Mouse (Mus musculus): ENCODE measurements around the gene Paqr8. TPM values are rescaled to one million over a fixed set of nuclear protein-coding genes. Genes with fewer than 3 reads are reported as not detected.
A peak's percentile ranks its signal among the peaks of the same experiment; 100 is the strongest.

Paqr8 gene
- 35.1 and 54.2 TPM in 2 replicates for total RNA-seq (2021)
- long read RNA-seq, full-length matches to known transcripts: 6 of 16 reads
- long read RNA-seq, partial matches to known transcripts: 0 of 16 reads
- long read RNA-seq, other reads (novel, unspliced or antisense): 10 of 16 reads

DNA sequence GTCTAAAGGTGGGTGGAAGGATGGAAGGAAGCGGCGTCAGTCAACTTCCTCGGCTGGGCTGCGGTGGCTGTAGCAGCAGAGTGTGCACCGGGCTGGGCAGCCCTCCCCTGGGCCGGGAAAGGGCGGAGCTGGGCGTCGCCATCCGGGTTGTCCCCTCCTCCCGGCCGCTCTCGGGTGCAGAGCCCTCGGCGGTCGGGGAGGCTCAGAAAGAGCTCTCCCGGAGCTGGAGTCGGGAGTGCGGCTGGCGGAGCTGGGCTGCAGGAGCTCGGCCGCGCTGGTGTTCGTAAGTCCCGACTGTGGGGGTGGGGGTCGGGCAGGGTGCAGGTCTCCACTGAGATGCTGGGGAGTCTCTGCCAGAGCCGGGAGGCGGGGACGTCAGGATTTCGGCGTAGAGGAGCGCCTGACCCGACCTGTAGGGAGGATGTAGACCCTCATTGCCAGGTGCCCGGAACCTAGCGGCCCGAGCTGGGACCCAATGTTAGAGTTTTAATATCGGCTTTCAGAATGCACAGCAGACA, at the start of gene Paqr8:
Paqr8 (plus strand) TSS at position 203 of the 518 bp plus-strand sequence.
- DNase-seq: peak; percentile 94

DNA sequence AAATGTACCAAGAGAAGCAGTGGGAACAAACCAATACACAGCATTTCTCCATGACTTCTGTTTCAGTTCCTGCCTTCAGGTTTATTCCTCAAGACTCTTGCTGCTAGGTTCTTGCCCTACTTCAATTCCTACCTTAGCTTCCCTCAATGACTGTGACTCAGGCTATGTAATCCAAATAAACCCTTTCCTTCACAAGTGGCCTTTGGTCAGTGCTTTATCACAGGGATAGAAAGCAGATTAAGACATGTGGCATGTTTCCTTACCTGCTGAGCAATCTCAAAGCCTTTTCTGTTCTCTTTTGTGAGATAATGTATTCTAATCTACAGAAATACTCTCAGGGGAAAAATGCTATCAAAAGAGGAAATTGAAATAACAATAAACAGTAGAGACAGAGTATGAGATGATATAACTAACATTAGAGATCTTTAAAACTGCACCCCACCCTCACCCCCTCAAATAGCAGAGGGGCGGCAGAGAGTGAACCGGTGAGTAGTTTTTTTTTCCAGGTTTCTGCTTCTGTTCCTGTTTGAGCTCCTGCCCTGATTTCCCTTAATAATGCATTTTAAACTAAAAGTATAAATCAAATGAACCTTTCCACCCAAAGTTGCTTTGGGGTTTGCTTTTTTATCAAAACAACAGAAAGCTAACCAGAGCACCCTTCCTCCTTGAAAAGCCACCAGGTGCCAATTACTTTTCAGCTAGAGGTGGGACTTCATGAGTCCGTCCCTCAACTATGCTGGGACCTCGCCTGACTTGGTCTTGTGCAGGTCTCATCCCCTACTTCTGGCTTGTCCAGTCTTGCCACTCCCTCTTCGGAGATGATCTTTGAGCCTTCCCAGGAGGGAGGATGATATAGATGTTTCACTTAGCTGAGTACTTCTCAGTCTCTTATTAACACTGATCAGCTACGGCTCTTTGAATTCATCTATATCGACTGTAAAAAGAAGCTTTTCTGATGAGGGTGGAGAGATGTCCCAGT, 33.2 kb upstream of the Paqr8 start:
- DNase-seq: no peak

DNA sequence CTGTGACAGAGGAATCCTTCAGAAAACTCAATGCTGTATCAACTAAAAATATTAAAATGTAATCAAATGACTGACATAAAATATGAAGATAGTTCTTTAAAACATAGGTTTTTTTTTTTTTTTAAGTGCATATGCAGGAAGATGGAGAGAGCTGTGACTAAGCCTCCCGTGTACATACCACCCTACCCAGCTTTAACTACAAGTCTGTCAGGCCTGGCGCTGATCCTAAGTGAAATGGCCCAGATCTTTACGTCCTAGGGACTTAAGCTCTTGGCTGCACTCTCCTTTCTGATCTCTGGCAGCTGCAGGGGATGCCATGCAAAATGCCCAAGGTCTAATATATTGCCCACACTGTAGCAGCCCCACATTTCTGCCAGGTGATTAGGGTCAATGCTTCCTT, 29.6 kb upstream of the Paqr8 start:
- no peak for DNase-seq

- no peak for DNase-seq
Measured at GRCm38 (mm10) chr1:20861865-20862264, 28.5 kb upstream of the Paqr8 start.

- DNase-seq: no peak
Measured at GRCm38 (mm10) chr1:20863452-20864172, 26.8 kb upstream of the Paqr8 start.

DNA sequence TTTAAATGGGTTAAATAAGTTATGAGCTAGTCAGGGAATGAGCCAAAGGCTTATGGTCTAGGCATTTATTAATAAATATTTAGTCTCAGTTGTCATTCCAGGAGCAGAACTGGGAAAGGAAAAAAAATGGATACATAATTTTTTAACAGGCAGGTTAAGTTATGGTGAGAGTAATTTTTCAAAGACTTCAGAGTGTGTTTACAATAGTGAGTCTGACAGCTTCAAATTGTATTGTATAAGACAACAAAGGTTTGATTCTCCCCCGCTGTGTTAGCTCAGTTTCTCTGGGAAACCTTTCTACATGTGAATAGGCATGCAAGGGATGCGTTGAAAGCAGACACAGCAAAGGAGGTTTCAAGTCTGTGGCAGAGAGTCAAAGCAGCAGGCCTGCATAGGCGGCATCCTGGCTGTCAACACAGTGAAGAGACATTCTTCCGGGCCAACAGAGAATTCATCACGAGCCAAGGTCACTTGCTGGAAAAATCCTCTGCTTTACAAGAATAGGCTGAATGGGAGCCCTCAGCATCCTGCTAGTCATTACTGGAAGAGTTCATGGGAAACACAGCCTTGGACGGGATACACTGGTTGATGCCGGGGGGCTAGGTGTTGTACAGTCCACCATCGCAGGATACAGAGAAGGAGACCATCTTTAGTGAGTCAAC, 23.0 kb upstream of the Paqr8 start:
- DNase-seq: peak; percentile 22

DNA sequence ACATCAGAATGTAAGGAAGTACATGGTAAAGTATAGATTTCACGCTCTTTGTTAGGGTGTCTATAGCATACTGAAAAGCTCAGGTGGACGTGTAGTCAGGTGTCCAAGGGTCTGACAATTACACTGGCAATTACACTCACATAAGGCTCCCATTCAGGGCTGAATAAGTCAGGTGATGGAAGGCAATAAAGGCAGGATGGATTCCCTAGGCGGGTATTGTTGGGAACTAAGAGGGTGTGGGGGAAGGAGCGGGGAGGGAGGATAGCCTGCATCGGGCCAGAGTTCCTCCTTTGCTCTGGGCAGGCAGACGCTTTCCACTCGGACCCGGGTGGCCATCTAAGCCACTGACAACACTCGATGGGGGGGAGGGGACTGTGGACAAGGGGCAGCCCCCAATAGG, 22.4 kb upstream of the Paqr8 start:
- no peak for DNase-seq

- DNase-seq: no peak
Measured at GRCm38 (mm10) chr1:20870887-20871286, 19.5 kb upstream of the Paqr8 start.

- DNase-seq: no peak
Measured at GRCm38 (mm10) chr1:20872496-20872895, 17.9 kb upstream of the Paqr8 start.

DNA sequence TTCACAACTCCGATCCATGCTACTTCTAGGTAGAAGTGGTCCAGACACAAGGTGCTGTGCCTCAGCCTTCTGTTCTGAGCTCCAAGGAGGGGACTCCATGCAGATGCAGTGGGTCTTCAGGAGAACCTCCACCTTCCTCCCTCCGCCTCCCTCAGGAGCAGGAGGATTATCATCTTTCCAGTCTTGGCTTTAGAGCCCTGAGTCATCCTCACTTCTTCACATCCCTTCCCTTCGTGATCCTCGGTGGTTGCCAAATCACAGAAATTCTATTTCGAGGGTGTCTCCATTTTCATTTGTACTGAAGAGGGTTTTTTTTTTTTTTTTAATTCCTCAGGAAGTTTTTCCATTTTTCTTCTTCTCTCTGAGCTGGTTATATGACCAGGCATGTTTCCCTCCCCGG, 16.3 kb upstream of the Paqr8 start:
- DNase-seq: no peak

GRCm38 (mm10) chr1:20877355-20877754, 13.1 kb upstream of the Paqr8 start:
- DNase-seq: no peak

DNA sequence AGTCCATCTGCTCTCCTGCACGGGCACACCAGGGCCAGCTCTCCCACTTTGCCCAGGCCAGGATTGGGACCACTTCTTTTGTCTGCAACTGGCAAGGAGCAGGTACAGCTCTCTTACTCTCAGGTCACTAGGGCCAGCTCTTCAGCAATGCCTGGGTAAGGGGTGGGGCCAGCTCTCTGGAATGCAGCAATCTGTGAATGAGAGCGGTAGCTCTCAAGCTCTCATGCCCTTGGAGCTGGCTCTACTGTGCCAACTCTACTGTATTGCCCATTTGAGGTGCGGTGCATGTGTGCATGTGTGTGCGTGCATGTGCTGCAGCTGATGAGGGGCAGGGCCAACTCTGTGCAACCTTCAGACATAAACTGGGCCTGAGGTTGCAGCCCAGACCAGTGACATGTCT, 11.0 kb upstream of the Paqr8 start:
- no peak for DNase-seq

- no peak for DNase-seq
Measured at GRCm38 (mm10) chr1:20883079-20883478, 7.3 kb upstream of the Paqr8 start.

- no peak for DNase-seq
Measured at GRCm38 (mm10) chr1:20889677-20890403, 566 bp upstream of the Paqr8 start.

DNA sequence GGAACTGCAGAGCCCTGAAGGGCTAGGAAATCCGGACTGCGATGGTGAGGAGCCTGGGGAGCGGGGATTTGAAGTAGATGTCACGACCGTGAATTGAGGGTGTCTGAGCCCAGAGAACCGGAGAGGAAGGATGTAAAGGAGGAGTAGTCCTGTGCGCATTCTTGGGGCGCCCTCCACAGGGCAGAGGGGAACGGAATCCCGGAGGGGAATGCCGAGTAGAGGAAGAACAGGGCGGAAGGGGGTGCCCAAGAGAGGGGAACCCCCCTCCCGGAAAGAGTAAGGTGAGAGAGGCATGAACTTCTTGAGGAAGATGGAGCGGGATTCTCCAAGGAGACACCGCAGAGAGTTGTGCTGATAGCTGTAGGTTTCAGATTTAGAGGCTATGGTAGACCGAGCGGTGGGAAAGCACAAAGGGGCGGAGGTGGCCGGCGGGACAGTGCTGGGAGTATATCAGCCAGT, 564 bp downstream of the Paqr8 start:
- peak; percentile 79 for DNase-seq

DNA sequence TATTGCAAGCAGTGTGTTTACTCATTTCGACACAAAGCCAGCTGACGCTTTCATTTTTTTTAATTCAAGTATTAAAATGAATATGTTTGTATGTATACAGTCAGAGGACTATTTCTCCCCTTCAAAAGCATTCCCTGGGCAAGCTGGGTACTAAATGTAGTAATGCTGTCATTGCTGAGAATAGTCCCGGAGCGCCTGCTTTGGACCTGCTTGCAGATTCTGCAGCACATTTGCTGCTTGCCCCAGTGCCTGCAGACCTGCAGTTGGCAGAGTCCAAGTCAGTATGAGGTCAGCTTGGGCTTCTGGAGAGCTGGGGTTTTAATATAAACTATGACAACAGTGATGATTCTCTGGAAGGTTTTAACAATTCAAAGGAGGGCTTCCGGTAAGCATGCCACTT, 2.7 kb downstream of the Paqr8 start:
- DNase-seq: no peak

GRCm38 (mm10) chr1:20898391-20898790, 8.0 kb downstream of the Paqr8 start:
- no peak for DNase-seq

DNA sequence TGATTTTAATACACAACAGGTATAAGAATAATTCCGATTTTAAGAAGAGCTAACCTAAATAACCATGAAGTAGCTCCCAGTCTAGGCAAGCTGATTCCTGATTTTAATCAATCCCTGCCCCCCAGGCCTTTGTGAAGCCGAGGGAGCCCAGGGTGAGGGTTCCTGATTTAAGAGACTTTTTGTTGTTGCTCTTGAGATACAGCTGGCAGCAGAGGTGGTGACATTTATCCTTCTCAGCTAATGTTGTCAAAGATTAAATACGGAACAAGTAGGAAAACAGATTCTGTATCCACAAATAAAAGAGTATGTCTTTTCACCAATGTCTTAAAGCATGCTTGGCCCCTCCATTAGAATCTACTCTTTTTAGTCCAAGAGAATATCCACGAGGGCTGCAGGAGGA, 9.9 kb downstream of the Paqr8 start:
- DNase-seq: no peak

DNA sequence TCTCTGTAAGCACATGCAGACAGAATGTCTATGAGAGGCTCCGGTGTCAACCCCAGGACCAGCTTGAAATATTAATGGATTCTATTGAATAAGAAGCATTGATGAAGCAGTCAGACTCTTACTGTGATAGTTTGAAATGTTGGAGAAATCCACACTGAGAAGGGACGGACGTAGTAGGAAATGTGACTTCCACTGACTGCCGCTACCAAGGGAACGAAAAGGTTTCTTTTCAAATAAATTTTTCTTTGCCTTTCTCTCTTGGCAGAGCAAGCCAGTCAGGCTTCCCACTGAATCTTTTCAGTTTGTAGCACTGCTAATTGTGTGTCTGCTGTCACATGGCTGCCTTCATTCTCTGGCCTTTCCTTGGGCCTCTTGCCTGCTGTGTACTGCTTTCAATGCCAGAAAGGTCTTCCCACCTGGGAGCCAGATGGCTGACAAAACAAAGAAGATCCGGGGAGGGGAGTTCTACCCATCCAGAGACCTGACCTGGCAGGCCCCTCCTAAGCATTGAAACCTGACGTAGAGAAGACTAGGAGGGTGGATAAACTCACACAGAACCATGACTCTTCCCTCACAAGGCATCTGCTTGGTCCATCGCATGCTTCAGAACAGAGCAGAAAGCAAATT, 15.2 kb downstream of the Paqr8 start:
- no peak for DNase-seq

GRCm38 (mm10) chr1:20906128-20906515, 15.7 kb downstream of the Paqr8 start:
- no peak for DNase-seq

- no peak for DNase-seq
Measured at GRCm38 (mm10) chr1:20908541-20908940, 18.1 kb downstream of the Paqr8 start.
